ENCODE assay signal across 11 mouse cellular contexts in genomic region chr11:116683777-116684176, GRCm38 (mm10).
"Had no signal": no experiment of that assay in that cellular context is flagged by ENCODE, and none has a peak within 500 bp of the region (broad histone marks: within the 10 kb centered on the region; RNA-seq: fewer than 3 reads in every experiment).

No protein-coding gene starts in this region.

- H3K9ac ChIP-seq: limb, embryonic 12.5 days; liver, embryonic 13.5 days; liver, postnatal 0 days; lung, embryonic 15.5 days; midbrain, embryonic 13.5 days had no signal

- H3K4me3 ChIP-seq: layer of hippocampus, adult 2 months; limb, embryonic 12.5 days; liver, embryonic 13.5 days; lung, embryonic 15.5 days; midbrain, embryonic 13.5 days had no signal

- H3K27ac ChIP-seq: layer of hippocampus, adult 2 months; limb, embryonic 12.5 days; liver, embryonic 13.5 days; lung, embryonic 15.5 days; midbrain, embryonic 13.5 days had no signal

- ATAC-seq: liver, postnatal 0 days; midbrain, embryonic 13.5 days had no signal

- H3K9me3 ChIP-seq: limb, embryonic 12.5 days; liver, embryonic 13.5 days; lung, embryonic 15.5 days; midbrain, embryonic 13.5 days had no signal

- H3K4me2 ChIP-seq: limb, embryonic 12.5 days; liver, embryonic 13.5 days; lung, embryonic 15.5 days; midbrain, embryonic 13.5 days had no signal

- DNase-seq: liver; liver, embryonic 13.5 days; liver, postnatal 0 days; lung, postnatal 36 days; right cerebral cortex, postnatal 14 days; thymus, adult 2 months; thymus, postnatal 25 days had no signal

- H3K27me3 ChIP-seq: limb, embryonic 12.5 days; liver, embryonic 13.5 days; lung, embryonic 15.5 days; midbrain, embryonic 13.5 days had no signal

- H3K4me1 ChIP-seq: midbrain, embryonic 13.5 days had no signal
